ENCODE assay signal across 24 mouse cellular contexts in genomic region chr7:46418102-46418622, GRCm38 (mm10). TPM values are rescaled to one million over a fixed set of nuclear protein-coding genes. Genes with fewer than 3 reads are reported as not detected.
A peak's percentile ranks its signal among the peaks of the same experiment; 100 is the strongest.
DNase-seq lines count a peak whose midpoint lies in the region; ATAC-seq and TF ChIP-seq lines count a peak whose summit lies in the region.
"Had no signal": no experiment of that assay in that cellular context is flagged by ENCODE, and none has a peak within 500 bp of the region (broad histone marks: within the 10 kb centered on the region; RNA-seq: fewer than 3 reads in every experiment).

No protein-coding gene starts in this region.

- no peak overlapping the region for H3K4me2 ChIP-seq in hindbrain, postnatal 0 days (ENCODE audit: low read depth, low read length)
- H3K4me2 ChIP-seq: heart, embryonic 15.5 days; limb, embryonic 15.5 days had no signal

- no peaks in the 10 kb centered on the region for H3K9me3 ChIP-seq in hindbrain, postnatal 0 days (ENCODE audit: low read length)
- H3K9me3 ChIP-seq: heart, embryonic 15.5 days; limb, embryonic 15.5 days had no signal

- peak; percentile 29 for DNase-seq in embryo, embryonic 10 days (ENCODE audit: low spot score)
- no peak for DNase-seq in embryo, embryonic 10.5 days (ENCODE audit: low spot score)
- DNase-seq in left cerebral cortex, postnatal 4 days, result peak; percentile 56
- DNase-seq in left cerebral cortex, adult 11 months (ENCODE audit: low spot score), result no peak
- DNase-seq in cerebellum, adult 9-11 months, result peak; percentile 77
- DNase-seq in hindbrain, postnatal 0 days (ENCODE audit: low spot score), result peak; percentile 45
- no peak for DNase-seq in heart, adult 8-10 months (ENCODE audit: low spot score)
- DNase-seq: adrenal gland, postnatal 10 days; B cell, adult 2 months; heart, adult 18-20 months; kidney, adult 18-20 months; kidney, postnatal 14 days; layer of hippocampus, adult 9-11 months; lung, postnatal 10 days; spleen, adult 18-20 months had no signal

- intact Hi-C loops in left cerebral cortex, postnatal 4 days (cut with DNase I), result no loop called here

- WGBS in hindbrain, postnatal 0 days, result 63% methylated on average over 16 of the region's 16 CpGs

- no peak for TF ChIP-seq CTCF in hindbrain, postnatal 0 days (IDR thresholded peaks at IDR 0.05; ENCODE audit: low read depth)

- H3K9ac ChIP-seq in hindbrain, postnatal 0 days (replicated peaks; ENCODE audit: low read length), result no peak overlapping the region
- H3K9ac ChIP-seq: heart, embryonic 15.5 days; limb, embryonic 15.5 days had no signal

- ATAC-seq in hindbrain, postnatal 0 days, result peak; percentile 41; the same call in 1 of the 2 replicates
- no peak for ATAC-seq in monocyte, adult 5-6 weeks (replicated peaks; ENCODE audit: insufficient number of reproducible peaks, low FRiP score, low TSS enrichment, poor library complexity, severe bottlenecking)
- ATAC-seq: forebrain, embryonic 16.5 days had no signal

- peaks cover 13% of the 10 kb centered on the region for H3K4me1 ChIP-seq in hindbrain, postnatal 0 days (ENCODE audit: insufficient read depth, low read length)
- H3K4me1 ChIP-seq: heart, embryonic 15.5 days; limb, embryonic 15.5 days had no signal

- no peaks in the 10 kb centered on the region for H3K36me3 ChIP-seq in hindbrain, postnatal 0 days (ENCODE audit: insufficient read depth, low read length)
- H3K36me3 ChIP-seq: heart, embryonic 15.5 days; limb, embryonic 15.5 days had no signal

- no peaks in the 10 kb centered on the region for H3K27me3 ChIP-seq in hindbrain, postnatal 0 days (ENCODE audit: insufficient read depth, low read length)
- H3K27me3 ChIP-seq: limb, embryonic 15.5 days had no signal

- no peak overlapping the region for H3K4me3 ChIP-seq in hindbrain, postnatal 0 days (ENCODE audit: low read length)
- H3K4me3 ChIP-seq: erythroblast, embryonic 14.5 days; heart, embryonic 15.5 days; limb, embryonic 15.5 days had no signal

- no peak overlapping the region for H3K27ac ChIP-seq in hindbrain, postnatal 0 days
- H3K27ac ChIP-seq: heart, embryonic 15.5 days; limb, embryonic 15.5 days had no signal

RNA-seq across cellular contexts. Expression of gene Kcnc1, which starts 21.9 kb away (rescaled TPM):
- 10 to 100 TPM; 40.2 to 43.2 TPM for total RNA-seq in left cerebral cortex, postnatal 4 days (2021)
- 43.7 and 45.6 TPM in 2 replicates for total RNA-seq in hindbrain, postnatal 0 days (2014; rRNA removed)
- polyA plus RNA-seq in hindbrain, postnatal 0 days (2015; fragmentation: Nextera tagmentation; extraction: Ambion mirVana), result 25.0 and 25.6 TPM in 2 replicates
- total RNA-seq in heart, adult 8-10 months (2022), result under 1 TPM; 0.28 to 0.69 (median 0.39) TPM
- total RNA-seq in monocyte, adult 5-6 weeks (2017), result 0.11 to 0.19 TPM in 2 of 3 replicates, not detected in the other
- polyA plus RNA-seq: heart, embryonic 15.5 days had no signal

RNA-seq across cellular contexts. Expression of gene Myod1, which starts 41.9 kb away (rescaled TPM):
- total RNA-seq in left cerebral cortex, postnatal 4 days (2021), result not detected
- total RNA-seq in hindbrain, postnatal 0 days (2014; rRNA removed), result 0.32 and 0.99 TPM in 2 replicates
- polyA plus RNA-seq in hindbrain, postnatal 0 days (2015; fragmentation: Nextera tagmentation; extraction: Ambion mirVana), result 0.20 and 0.37 TPM in 2 replicates
- total RNA-seq in heart, adult 8-10 months (2022), result under 1 TPM in 3 of 4 experiments, not detected in 1; 0.12 to 0.16 (median 0.14) TPM
- not detected in 3 replicates for total RNA-seq in monocyte, adult 5-6 weeks (2017)
- total RNA-seq: heart, adult 18-20 months; hematopoietic stem cell, adult 5-6 weeks; left cerebral cortex, postnatal 10 days; megakaryocyte, adult 5-6 weeks; neutrophil, adult 5-6 weeks had no signal
- polyA plus RNA-seq: erythroblast, embryonic 14.5 days had no signal

Comparison
In these comparisons a context has a peak if more than half of its experiments do, and no peak if none do; other contexts are left out.
1. DNase-seq: peak in embryo, embryonic 10 days (single experiment), left cerebral cortex, postnatal 4 days (single experiment), cerebellum, adult 9-11 months (single experiment) and hindbrain, postnatal 0 days (single experiment); none in embryo, embryonic 10.5 days (single experiment), left cerebral cortex, adult 11 months (single experiment) and heart, adult 8-10 months (single experiment).
2. RNA of gene Kcnc1, which starts 21.9 kb away (total RNA-seq): 43.7 to 45.6 TPM in hindbrain, postnatal 0 days and 40.2 to 43.2 TPM in left cerebral cortex, postnatal 4 days; 0.28 to 0.69 TPM in heart, adult 8-10 months and 0.11 to 0.19 TPM in monocyte, adult 5-6 weeks; every median in the first group is over 10 times any median in the second.